Mouse (Mus musculus) cerebellum, adult 11-12 months (tissue): ENCODE results near the gene Vamp2.
A peak's percentile ranks its signal among the peaks of the same experiment; 100 is the strongest.

Experiments
- DNase-seq: peaks from one replicate; pipeline ENCODE4 v3.0.0; 2022

Vamp2 gene

GRCm38 (mm10) chr11:69119446-69120155 lies 31.3 kb downstream of the Vamp2 start:
- no peak for DNase-seq

DNA sequence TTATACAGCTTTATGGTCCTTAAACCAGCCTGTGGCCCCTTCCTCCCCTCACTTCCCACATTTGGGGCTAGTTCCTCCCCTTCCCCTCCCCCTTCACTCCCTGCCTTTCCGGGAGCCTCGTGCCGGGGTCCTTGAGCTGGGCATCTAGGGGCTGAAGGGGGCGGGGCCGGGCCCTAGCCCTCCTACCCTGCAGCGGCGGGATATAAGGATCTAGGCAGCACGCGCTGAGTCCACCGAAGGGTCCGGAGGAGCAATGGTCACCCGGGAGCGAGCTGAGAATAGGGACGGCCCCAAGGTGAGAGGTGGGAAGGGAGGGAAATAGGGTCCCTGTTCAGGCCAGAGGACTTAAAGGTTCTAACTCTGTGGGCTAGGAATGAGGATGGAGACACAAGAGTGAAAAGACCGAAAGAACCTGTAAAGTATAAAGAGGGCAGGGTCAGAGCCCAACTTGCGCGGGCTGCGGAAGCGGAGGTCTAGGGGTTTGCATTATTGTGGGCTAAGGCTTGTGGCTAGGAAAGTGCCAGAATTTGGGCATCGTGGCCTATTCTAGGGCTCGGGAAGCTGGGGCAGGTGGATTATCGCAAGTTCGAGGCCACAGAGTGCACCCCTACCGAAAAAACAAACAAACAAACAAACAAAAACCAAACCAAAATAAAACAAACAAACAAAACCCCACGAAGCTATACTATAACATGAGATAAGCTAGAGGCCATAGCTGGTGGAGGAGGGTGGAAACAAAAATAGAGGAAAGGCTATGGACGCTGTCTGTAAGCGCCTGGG lies 32.1 kb downstream of the Vamp2 start, which contains the start of gene Hes7:
TSS of gene Hes7 (plus strand) at position 184 of the 780 bp plus-strand sequence.
- DNase-seq = peak; percentile 69

DNA sequence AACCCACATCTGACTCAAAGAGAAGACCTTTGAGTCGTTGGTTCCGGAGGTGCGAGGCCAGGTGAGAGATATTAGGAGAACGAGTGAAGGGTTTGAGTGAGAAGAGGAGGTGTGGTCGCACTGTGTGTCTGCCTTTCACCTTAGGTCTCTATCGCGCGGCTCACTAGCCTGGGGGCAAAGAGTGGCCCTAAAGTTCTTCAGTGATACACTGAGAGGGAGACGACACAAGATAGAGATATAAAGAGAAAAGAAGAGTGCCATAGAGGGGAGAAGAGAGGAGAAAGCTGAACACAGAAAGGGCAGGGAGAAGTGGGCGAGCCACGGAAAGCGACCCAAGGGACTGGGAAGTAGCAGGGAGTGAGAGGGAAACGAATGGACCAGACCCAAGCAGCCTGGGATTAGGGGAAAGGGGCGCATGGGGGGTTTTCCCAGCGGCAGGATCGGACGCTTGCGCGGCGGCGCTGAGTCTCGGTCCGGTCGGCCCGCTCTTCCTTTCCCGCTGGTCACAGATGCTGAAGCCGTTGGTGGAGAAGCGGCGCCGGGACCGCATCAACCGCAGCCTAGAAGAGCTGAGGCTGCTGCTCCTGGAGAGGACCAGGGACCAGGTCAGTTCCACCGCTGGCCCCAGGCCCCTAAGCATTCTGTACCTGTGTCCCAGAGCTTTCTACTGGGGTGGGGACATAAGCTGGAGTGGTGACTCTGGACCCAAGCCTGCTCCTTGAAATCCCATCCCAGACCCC lies 32.9 kb downstream of the Vamp2 start:
- no peak for DNase-seq

DNA sequence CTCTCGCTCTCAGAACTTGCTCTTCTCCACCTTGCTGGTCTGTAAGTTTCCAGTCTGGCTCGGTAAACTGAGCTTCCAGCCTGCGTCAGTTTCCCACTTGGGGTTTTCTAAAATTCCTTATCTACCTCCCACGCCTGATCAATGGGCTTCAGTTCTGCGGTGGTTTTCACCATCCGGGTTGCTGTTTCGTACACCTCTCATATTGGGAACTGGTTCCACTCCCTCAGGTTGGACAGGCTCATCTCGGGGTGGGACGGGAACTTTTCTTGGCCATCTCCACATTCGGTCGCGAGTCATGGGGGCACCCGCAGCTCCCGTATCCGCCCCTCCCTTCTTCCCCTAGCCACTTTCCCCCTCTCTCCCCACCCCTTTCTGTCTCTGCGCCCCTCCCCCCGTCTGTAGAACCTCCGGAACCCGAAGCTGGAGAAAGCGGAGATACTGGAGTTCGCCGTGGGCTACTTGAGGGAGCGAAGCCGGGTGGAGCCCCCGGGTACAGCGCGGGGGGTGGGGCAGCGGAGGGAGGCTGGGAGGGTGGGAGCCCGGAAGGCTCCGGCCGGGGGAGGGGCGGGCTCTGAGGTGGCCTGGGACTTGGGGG lies 33.5 kb downstream of the Vamp2 start:
- peak; percentile 66 for DNase-seq

DNA sequence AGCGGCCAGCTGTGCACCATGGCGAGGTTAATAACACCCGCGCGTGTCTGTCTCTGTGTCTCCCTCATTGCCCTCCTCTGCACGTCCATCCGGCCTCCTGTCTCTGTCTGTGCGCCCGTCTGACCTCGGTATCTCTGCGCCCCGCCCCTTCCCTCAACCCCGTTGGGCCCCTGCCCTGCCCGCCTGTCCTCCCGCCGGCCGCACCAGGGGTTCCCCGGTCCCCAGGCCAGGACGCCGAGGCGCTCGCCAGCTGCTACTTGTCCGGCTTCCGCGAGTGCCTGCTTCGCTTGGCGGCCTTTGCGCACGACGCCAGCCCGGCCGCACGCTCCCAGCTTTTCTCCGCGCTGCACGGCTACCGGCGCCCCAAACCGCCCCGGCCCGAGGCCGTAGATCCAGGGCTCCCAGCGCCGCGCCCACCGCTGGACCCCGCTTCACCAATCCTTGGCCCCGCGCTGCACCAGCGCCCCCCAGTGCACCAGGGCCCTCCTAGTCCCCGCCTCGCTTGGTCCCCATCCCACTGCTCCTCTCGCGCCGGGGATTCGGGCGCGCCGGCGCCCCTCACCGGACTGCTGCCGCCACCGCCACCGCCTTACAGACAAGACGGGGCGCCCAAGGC lies 34.2 kb downstream of the Vamp2 start, which contains the start of gene 9130213A22Rik:
TSS of gene 9130213A22Rik (minus strand) at position 254 of the 616 bp plus-strand sequence.
- DNase-seq = peak; percentile 85

DNA sequence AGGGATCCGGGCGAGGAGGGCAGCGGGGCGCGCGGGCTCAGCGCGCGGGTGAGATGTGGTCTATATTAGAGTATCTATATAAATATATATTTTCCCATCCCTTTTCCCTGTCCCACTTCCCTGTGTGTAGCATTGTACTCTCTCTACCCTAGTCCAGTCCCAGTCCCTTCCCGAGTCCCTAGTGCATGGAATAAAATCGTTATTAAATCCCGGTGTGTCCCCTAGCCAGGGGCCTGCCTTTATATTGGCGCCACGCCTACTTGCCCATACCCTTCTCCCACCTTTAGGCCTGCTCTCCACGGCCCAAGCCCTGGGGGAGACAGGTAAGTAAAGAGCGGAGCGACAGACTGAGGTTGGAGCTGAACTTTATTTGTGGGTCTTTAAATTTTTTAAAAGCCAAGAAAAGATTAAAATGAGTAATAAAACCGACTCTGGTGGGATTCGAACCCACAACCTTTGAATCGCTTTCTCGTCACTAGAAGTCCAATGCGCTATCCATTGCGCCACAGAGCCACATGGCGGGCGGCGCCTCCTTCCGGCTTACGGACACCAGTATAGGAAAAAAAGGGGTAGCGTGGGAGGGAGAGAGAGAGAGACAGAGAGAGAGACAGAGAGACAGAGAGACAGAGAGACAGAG lies 34.9 kb downstream of the Vamp2 start:
- DNase-seq = peak; percentile 93

- DNase-seq = peak; percentile 86
These were observed 35.6 kb downstream of the Vamp2 start for GRCm38 (mm10) chr11:69123693-69124497.

- DNase-seq = peak; percentile 56
These were observed 36.2 kb downstream of the Vamp2 start for GRCm38 (mm10) chr11:69124498-69124847.

DNA sequence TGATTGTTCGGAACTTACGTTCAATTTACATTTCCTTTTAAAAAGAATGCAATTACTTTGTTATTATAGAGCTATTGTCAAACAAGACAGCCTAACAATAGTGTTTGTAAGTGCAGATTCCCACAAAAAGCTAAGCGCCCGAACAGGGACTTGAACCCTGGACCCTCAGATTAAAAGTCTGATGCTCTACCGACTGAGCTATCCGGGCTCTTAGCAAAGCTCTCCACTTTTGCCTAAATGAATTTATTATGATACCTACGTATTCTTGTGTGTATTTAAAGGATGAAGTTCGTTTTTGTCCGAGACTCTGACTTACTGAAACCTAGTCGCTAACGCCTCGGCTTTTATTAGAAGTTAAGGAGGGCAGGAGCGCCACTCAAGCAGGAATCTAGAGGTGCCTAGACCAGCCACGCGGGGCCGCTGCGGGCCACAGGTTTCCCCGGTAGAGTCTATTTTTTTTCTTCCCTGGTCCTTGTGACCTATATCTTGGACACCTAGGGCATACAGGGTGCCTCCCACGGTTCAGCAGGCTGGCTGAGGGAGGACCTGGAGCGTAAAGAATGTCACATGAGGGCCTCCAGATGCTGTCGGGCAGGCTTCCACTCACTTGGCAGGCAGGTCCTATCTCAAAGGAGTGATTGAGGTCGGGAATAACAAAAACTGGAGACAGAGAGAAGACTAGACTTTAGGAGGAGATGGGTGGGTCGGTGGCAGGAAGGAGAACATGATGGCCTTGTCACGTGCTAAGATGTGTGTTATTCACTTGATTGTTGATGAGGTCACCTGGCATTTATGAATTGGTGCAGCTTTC lies 37.0 kb downstream of the Vamp2 start:
- peak; percentile 92 for DNase-seq

GRCm38 (mm10) chr11:69125852-69125918 lies 37.4 kb downstream of the Vamp2 start, which contains the start of gene Aloxe3:
Gene Aloxe3 (plus strand): TSS chr11:69125896.
- DNase-seq = no peak

DNA sequence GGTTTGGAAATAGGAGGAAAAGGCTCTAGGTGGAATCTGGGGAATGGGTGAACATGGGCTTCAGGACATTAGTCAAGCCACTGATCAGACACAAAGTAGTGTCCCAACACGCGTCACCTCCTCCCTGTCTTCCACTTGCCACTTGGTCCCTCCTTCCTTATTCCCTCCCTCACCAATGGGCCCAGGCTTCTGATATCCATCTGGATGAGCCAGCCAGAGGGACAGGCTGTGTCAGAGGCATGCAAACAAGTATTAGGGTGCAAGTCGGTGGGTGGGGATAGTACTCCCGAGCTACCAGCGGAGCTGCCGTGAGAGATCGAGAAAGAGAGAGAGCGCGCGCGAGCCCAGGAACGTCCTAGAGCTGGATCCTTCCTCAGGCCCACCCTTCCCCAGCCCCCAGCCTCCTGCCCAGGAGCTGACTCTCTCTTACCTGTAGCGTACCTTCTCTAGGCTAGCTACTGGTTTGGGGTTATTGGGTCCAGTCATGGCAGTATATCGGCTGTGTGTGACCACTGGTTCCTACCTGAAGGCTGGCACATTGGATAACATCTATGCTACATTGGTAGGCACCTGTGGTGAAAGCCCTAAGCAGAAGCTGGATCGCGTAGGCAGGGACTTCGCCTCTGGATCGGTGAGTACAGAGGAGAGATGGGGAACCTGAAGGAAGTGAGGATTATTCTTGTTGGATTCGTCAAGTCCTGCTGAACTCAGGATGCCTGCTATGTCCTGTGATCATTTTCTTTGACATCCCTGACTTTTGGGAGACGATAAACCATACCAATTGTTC lies 37.8 kb downstream of the Vamp2 start:
- DNase-seq = peak; percentile 77

DNA sequence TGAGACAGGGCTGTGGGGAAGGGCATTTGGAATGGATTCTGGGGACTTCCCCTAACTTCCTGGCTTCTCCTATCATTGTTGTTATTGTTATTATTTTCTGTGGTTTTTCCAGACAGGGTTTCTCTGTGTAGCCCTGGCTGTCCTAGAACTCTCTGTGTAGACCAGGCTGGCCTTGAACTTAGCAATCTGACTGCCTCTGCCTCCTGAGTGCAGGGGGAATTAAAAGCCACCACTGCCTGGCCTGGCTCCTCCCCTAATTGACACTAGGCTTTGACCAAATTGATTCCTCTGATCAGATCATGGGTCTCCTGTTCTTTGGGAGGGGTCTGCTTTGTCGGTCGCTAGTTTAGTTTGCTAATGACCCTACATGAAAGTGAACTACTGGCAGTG lies 38.4 kb downstream of the Vamp2 start:
- no peak for DNase-seq

- no peak for DNase-seq
These were observed 40.3 kb downstream of the Vamp2 start for GRCm38 (mm10) chr11:69128426-69129122.

DNA sequence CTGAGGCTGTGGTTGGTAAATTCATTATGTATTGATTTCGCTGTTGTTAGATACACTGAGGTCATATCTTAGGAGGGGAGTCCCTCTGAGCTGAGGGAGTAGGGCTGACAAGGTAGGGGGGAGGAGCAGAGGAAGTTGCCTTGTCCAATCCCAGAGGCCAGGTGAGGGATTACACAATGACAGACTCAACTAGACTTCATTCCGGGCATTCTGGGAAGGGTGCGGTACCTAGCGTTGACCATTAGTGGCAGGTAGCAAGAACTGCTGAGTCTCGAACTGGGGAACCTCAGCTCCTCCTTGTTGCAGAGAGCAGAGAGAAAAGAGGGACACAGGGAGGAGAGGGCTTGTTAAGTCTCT lies 45.3 kb downstream of the Vamp2 start:
- no peak for DNase-seq

DNA sequence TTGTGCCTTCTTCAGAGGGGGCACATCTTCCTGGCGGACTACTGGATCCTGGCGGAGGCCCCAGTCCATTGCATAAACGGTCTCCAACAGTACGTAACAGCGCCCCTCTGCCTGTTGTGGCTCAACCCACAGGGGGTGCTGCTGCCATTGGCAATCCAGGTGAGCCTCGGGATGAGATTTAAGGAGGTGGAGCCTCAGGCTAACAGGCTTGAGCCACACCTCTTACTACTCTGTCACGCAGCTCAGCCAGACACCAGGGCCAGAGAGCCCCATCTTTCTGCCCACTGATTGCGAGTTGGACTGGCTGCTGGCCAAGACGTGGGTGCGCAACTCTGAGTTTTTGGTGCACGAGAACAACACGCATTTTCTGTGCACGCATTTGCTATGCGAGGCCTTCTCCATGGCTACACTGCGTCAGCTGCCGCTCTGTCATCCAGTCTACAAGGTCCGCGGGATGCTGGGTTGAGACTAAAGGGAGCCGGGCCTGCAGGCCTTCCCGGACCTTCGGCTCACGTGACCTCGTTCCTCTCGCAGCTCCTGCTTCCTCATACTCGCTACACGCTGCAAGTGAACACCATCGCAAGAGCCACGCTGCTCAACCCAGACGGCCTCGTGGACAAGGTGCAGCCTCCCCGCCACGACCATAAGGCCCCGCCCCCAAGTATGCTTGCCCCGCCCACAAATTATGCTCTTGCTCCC lies 45.8 kb downstream of the Vamp2 start:
- DNase-seq = peak; percentile 84

- DNase-seq = no peak
These were observed 46.3 kb downstream of the Vamp2 start for GRCm38 (mm10) chr11:69134622-69134968.

- no peak for DNase-seq
These were observed 47.1 kb downstream of the Vamp2 start for GRCm38 (mm10) chr11:69135361-69135760.
